Mouse (Mus musculus): Measurements from ENCODE around the gene Ywhae. TPM values are rescaled to one million over a fixed set of nuclear protein-coding genes. Genes with fewer than 3 reads are reported as not detected.

The Ywhae gene
- polyA plus RNA-seq (2012), result 432 and 570 TPM in 2 replicates

DNA sequence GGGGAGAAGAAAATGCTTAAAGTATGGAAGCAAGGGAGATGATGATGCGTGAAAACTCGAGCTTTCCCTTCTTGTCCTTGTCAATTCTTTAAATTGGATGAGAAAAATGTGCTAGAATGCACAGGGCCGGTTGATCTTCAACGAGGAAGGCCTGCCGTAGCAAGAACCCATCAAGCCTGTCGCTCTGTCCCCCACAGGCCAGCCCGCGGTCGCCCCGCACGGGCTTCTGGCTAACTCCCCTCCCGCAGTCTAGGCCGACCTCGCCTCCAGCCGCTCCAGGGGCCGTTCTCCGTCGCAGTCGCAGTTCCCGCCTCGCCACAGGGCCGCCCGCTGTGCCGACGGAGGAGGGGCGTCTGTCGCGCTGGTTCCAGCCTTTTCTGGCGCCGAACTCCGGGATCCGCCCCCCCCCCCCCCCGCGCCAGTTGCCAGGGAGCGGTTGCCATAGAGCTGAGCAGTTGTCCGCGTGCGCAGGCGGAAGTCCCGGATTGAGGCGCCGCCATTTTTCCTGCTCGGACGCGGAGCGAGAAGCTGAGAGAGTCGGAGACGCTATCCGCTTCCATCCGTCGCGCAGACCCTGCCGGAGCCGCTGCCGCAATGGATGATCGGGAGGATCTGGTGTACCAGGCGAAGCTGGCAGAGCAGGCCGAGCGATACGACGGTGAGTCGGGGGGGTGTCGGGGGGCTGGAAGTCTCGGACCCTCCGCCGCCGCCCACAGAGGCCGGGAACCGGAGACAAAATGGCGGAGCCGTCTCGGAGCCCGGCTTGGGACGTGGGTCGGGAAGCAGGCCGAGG is at the start of gene Ywhae:
Gene Ywhae, plus strand, starts transcription at position 436 of the 793 bp plus-strand sequence.

DNA sequence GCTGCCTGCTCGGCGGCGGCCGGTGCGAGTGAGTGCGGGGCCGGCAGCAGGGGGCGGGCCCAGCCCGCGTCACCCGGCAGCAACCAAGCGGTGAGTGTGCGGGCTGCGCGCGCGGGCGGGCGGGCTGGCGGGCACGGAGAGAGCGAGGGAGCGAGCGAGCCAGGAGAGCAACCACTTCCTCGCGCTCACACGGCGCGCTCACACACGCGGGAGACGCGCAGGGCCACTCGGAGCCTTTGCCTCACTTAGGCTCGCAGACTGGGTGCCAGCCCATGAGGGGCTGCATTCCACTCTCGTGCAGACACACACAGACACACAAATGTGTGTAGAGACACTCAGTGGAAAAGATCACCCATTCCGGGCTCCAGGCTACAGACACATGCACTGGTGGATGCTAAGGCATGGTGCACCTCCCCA is 63.4 kb downstream of the Ywhae start, which contains the start of gene Doc2b:
Gene Doc2b, minus strand, starts transcription at position 21 of the 417 bp plus-strand sequence.

Other genes starting within 250 kb of the Ywhae start
- gene Prpf8, start 246.1 kb upstream of the Ywhae start, polyA plus RNA-seq (2012), result 39.6 and 47.9 TPM in 2 replicates
- gene Rilp, start 222.8 kb upstream of the Ywhae start, polyA plus RNA-seq (2012), result 1.1 and 1.7 TPM in 2 replicates
- gene Scarf1, start 219.3 kb upstream of the Ywhae start, polyA plus RNA-seq (2012), result 15.1 and 16.1 TPM in 2 replicates
- gene Slc43a2, start 201.2 kb upstream of the Ywhae start, polyA plus RNA-seq (2012), result 11.7 and 18.5 TPM in 2 replicates
- gene Pitpna, start 144.8 kb upstream of the Ywhae start, polyA plus RNA-seq (2012), result 50.6 and 61.9 TPM in 2 replicates
- 51.1 and 62.5 TPM in 2 replicates for gene Inpp5k, start 101.9 kb upstream of the Ywhae start, polyA plus RNA-seq (2012)
- 20.9 and 22.6 TPM in 2 replicates for gene Myo1c, start 82.4 kb upstream of the Ywhae start, polyA plus RNA-seq (2012)
- 90.4 and 104 TPM in 2 replicates for gene Crk, start 53.6 kb upstream of the Ywhae start, polyA plus RNA-seq (2012)
- 0.01 TPM in 1 of 2 replicates, not detected in the other for gene Doc2b, start 63.2 kb downstream of the Ywhae start, polyA plus RNA-seq (2012)
- 1.5 and 2.2 TPM in 2 replicates for gene Rph3al, start 205.6 kb downstream of the Ywhae start, polyA plus RNA-seq (2012)

All from megakaryocyte-erythroid progenitor cell, adult 5 weeks (primary cell).